In the genomic region with DNA sequence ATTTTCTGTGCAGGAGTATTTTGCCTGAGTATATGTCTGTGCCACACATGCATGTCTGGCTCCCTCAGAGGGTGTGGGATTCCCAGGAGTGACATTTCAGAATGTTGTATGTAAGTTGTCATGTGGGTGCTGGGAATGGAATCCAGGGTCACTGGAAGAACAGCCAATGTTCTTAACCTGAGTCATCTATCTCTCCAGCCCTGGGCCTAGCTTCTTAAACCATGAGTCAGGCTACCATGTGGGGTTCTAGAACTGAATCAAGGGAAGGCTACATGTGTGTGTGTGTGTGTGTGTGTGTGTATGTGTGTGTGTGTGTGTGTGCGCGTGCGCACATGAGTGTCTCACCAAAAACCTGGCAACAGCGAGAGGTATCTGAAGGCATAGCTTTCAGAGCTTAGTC, we compare ENCODE assay signal across 19 mouse cellular contexts. TPM values are rescaled to one million over a fixed set of nuclear protein-coding genes. Genes with fewer than 3 reads are reported as not detected.
DNase-seq lines count a peak whose midpoint lies in the region; ATAC-seq and TF ChIP-seq lines count a peak whose summit lies in the region.
"Had no signal": no experiment of that assay in that cellular context is flagged by ENCODE, and none has a peak within 500 bp of the region (broad histone marks: within the 10 kb centered on the region; RNA-seq: fewer than 3 reads in every experiment).

No protein-coding gene starts in this region.

- peak overlapping the region; percentile 79 for H3K27ac ChIP-seq in heart, adult 2 months
- peak overlapping the region; percentile 94 for H3K27ac ChIP-seq in heart, postnatal 0 days (ENCODE audit: low read depth)
- H3K27ac ChIP-seq in stomach, postnatal 0 days (replicated peaks), result no peak overlapping the region; the same call in 1 of the 2 replicates
- H3K27ac ChIP-seq: hindbrain, embryonic 13.5 days; kidney, embryonic 15.5 days; midbrain, embryonic 13.5 days had no signal

- TF ChIP-seq EP300 in heart, adult 2 months (IDR thresholded peaks at IDR 0.05; ENCODE audit: insufficient read depth, low read depth, low read length), result no peak
- no peak for TF ChIP-seq EP300 in heart, postnatal 0 days (IDR thresholded peaks at IDR 0.05; ENCODE audit: low read depth)
- peak; percentile 10 for TF ChIP-seq EP300 in stomach, postnatal 0 days (optimal IDR thresholded peaks at IDR 0.05)

- H3K36me3 ChIP-seq in heart, adult 2 months (ENCODE audit: control insufficient read depth, insufficient read depth, low read length), result no peaks in the 10 kb centered on the region; the same call in 1 of the 2 replicates
- no peaks in the 10 kb centered on the region for H3K36me3 ChIP-seq in heart, postnatal 0 days (replicated peaks; ENCODE audit: control insufficient read depth, insufficient read depth, low read length)
- H3K36me3 ChIP-seq in stomach, postnatal 0 days (ENCODE audit: control insufficient read depth, insufficient read depth, low read length), result no peaks in the 10 kb centered on the region
- H3K36me3 ChIP-seq: embryonic facial prominence, embryonic 13.5 days; hindbrain, embryonic 13.5 days; kidney, embryonic 15.5 days; lung, embryonic 15.5 days; midbrain, embryonic 13.5 days had no signal

- peaks cover 7% of the 10 kb centered on the region for H3K4me1 ChIP-seq in heart, adult 2 months (ENCODE audit: control insufficient read depth, insufficient read depth, low read length)
- H3K4me1 ChIP-seq in heart, postnatal 0 days (ENCODE audit: control insufficient read depth, insufficient read depth), result peaks cover 28% of the 10 kb centered on the region
- H3K4me1 ChIP-seq in stomach, postnatal 0 days (replicated peaks; ENCODE audit: control insufficient read depth, insufficient read depth), result peaks cover 6% of the 10 kb centered on the region; the same call in 1 of the 2 replicates

- ATAC-seq in heart, postnatal 0 days (ENCODE audit: insufficient read depth, low read depth), result no peak
- ATAC-seq in stomach, postnatal 0 days (ENCODE audit: low FRiP score, low TSS enrichment), result no peak
- no peak for ATAC-seq in CD4-positive, CD25-positive, alpha-beta regulatory T cell, adult 4 months
- ATAC-seq: intestine, embryonic 16.5 days; midbrain, embryonic 13.5 days had no signal

- WGBS in heart, adult 2 months, result 97% methylated on average over 4 of the region's 4 CpGs
- 91% methylated on average over 4 of the region's 4 CpGs for WGBS in heart, postnatal 0 days
- 98% methylated on average over 4 of the region's 4 CpGs for WGBS in stomach, postnatal 0 days

- TF ChIP-seq CTCF in heart, adult 2 months (IDR thresholded peaks at IDR 0.05), result no peak
- TF ChIP-seq CTCF in heart, postnatal 0 days (IDR thresholded peaks at IDR 0.05; ENCODE audit: low read depth), result no peak
- no peak for TF ChIP-seq CTCF in stomach, postnatal 0 days (IDR thresholded peaks at IDR 0.05; ENCODE audit: low read depth)

- TF ChIP-seq POLR2A in heart, adult 2 months (IDR thresholded peaks at IDR 0.05; ENCODE audit: insufficient read depth, low read depth, low read length), result no peak

- H3K4me3 ChIP-seq in heart, adult 2 months, result no peak overlapping the region
- no peak overlapping the region for H3K4me3 ChIP-seq in heart, postnatal 0 days (ENCODE audit: low read depth, low read length)
- no peak overlapping the region for H3K4me3 ChIP-seq in stomach, postnatal 0 days (ENCODE audit: low read depth, low read length)
- H3K4me3 ChIP-seq: embryonic facial prominence, embryonic 13.5 days; hindbrain, embryonic 13.5 days; kidney, embryonic 15.5 days; lung, embryonic 15.5 days; midbrain, embryonic 13.5 days had no signal

- no peak overlapping the region for H3K4me2 ChIP-seq in heart, postnatal 0 days (ENCODE audit: low read depth, low read length)
- H3K4me2 ChIP-seq in stomach, postnatal 0 days (replicated peaks; ENCODE audit: low read depth), result no peak overlapping the region
- H3K4me2 ChIP-seq: embryonic facial prominence, embryonic 13.5 days; hindbrain, embryonic 13.5 days; kidney, embryonic 15.5 days; lung, embryonic 15.5 days; midbrain, embryonic 13.5 days had no signal

- intact Hi-C loops in heart, adult 2 months (cut with DNase I), result loop anchor here (2.0 kb wide), 1 partner anchor 34 kb away; no protein-coding TSS in a partner anchor

- DNase-seq in heart, adult 2 months, result peak in 1 of 2 experiments; percentile 15
- DNase-seq in heart, adult 11 months, result no peak
- DNase-seq in heart, postnatal 0 days (ENCODE audit: low spot score), result no peak
- no peak for DNase-seq in heart, postnatal 4 days
- DNase-seq in Muller cell, postnatal 12 days (ENCODE audit: inconsistent ontology term), result peak; percentile 43
- no peak for DNase-seq in stomach, postnatal 0 days (ENCODE audit: low spot score)
- DNase-seq: adrenal gland, postnatal 25 days; cerebellum, adult 18-20 months; cerebellum, postnatal 36 days; liver; right cerebral cortex, postnatal 25 days; thymus, postnatal 25 days had no signal

- H3K9me3 ChIP-seq in heart, postnatal 0 days (replicated peaks; ENCODE audit: control insufficient read depth, low read length), result no peaks in the 10 kb centered on the region
- H3K9me3 ChIP-seq in stomach, postnatal 0 days (ENCODE audit: control insufficient read depth, low read length), result no peaks in the 10 kb centered on the region
- H3K9me3 ChIP-seq: embryonic facial prominence, embryonic 13.5 days; hindbrain, embryonic 13.5 days; kidney, embryonic 15.5 days; lung, embryonic 15.5 days had no signal

- no peaks in the 10 kb centered on the region for H3K79me2 ChIP-seq in heart, adult 2 months (replicated peaks; ENCODE audit: control insufficient read depth, insufficient read depth, low read length)

- H3K9ac ChIP-seq in heart, adult 2 months (ENCODE audit: low read depth, low read length), result no peak overlapping the region
- H3K9ac ChIP-seq in heart, postnatal 0 days (replicated peaks; ENCODE audit: low read depth, low read length), result no peak overlapping the region
- H3K9ac ChIP-seq in stomach, postnatal 0 days (ENCODE audit: low read length), result no peak overlapping the region
- H3K9ac ChIP-seq: embryonic facial prominence, embryonic 13.5 days; hindbrain, embryonic 13.5 days; kidney, embryonic 15.5 days; lung, embryonic 15.5 days; midbrain, embryonic 13.5 days had no signal

- H3K27me3 ChIP-seq in heart, adult 2 months (ENCODE audit: control insufficient read depth, insufficient read depth, low read length), result no peaks in the 10 kb centered on the region
- no peaks in the 10 kb centered on the region for H3K27me3 ChIP-seq in heart, postnatal 0 days (ENCODE audit: control insufficient read depth, insufficient read depth, low read length)
- H3K27me3 ChIP-seq in stomach, postnatal 0 days (ENCODE audit: control insufficient read depth, insufficient read depth, low read length), result no peaks in the 10 kb centered on the region; the same call in 1 of the 2 replicates
- H3K27me3 ChIP-seq: embryonic facial prominence, embryonic 13.5 days; hindbrain, embryonic 13.5 days; kidney, embryonic 15.5 days; lung, embryonic 15.5 days had no signal

RNA-seq across cellular contexts. Expression of gene Pim1, which starts 34.1 kb away (rescaled TPM):
- 10 to 100 TPM; 17.2 to 20.5 TPM for total RNA-seq in heart, adult 2 months (2021)
- polyA plus RNA-seq in heart, adult 2 months (2012; rRNA removed), result 24.6 and 27.9 TPM in 2 replicates
- total RNA-seq in heart, postnatal 0 days (2014; rRNA removed; ENCODE audit: low replicate concordance), result 58.4 and 81.0 TPM in 2 replicates
- 28.6 and 29.2 TPM in 2 replicates for polyA plus RNA-seq in heart, postnatal 0 days (2015; fragmentation: Nextera tagmentation; extraction: Ambion mirVana)
- 10 to 100 TPM; 74.0 to 77.0 TPM for total RNA-seq in heart, postnatal 4 days (2021)
- polyA plus RNA-seq in stomach, postnatal 0 days (2015; fragmentation: Nextera tagmentation; extraction: Ambion mirVana), result 28.6 and 32.8 TPM in 2 replicates
- polyA plus RNA-seq in CD4-positive, CD25-positive, alpha-beta regulatory T cell, adult 4 months (2017; shearing (Covaris generic)), result 100 to 1,000 TPM; 484 to 510 TPM

Comparison
In these comparisons a context has a peak if more than half of its experiments do, and no peak if none do; other contexts are left out.
1. RNA of gene Pim1, which starts 34.1 kb away (polyA plus RNA-seq): 484 to 510 TPM in CD4-positive, CD25-positive, alpha-beta regulatory T cell, adult 4 months; 28.6 to 32.8 TPM in stomach, postnatal 0 days, 28.6 to 29.2 TPM in heart, postnatal 0 days and 24.6 to 27.9 TPM in heart, adult 2 months; every median in the first group is over 10 times any median in the second.